Mouse (Mus musculus): Measurements from ENCODE around the gene Naa16. TPM values are rescaled to one million over a fixed set of nuclear protein-coding genes. Genes with fewer than 3 reads are reported as not detected.

Naa16 gene
- polyA plus RNA-seq, 1 experiment = 12.1 TPM

DNA sequence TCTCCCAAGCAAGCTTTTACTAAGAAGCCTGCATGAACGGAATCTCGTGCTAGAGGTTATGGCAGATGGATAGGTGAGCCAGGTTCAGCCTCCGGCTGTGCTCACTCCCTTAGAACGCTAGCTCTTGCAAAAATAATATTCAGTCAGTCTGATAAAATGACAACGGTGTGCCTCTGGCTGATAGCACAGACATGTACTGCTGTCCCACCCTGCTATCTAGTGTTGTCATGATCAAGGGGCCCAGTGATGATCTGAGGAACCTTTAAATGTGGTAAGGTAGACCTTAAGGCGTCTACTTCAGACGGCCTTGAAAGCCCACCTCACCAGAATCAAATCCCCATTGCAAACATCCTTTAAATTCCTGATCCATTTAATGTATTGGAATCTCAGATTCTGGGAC is 94.4 kb downstream of the Naa16 start:
- Histone ChIP-seq H3K4me1 (ENCODE audit: control insufficient read depth, insufficient read depth, insufficient read length, low read length) (peaks cover 26% of the 10 kb centered on the region), H3K4me3 (ENCODE audit: insufficient read depth, low read depth, low read length) (peak overlapping the region; percentile 54), H3K27ac (replicated peaks; ENCODE audit: low read depth, low read length) (peak overlapping the region; percentile 71)

DNA sequence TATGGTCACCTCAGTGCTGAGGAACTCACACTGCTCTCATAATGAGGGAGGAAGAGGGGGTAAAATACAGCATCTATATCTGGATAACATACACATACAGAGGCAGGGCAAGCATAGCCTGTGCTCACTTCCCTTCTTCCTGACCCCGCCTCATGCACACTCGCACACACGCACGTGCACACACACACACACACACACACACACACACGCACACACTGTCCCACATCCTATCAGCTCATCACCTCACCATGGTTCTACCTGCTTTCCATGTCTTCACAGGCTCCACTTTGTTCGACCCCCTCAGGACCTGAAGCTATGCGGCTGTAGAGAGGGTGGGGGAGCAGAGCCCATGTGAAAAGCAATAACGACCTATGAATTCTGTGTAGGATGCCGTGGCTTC is 95.0 kb downstream of the Naa16 start:
- Histone ChIP-seq H3K27ac (replicated peaks; ENCODE audit: low read depth, low read length) (peak overlapping the region; percentile 71), H3K4me3 (ENCODE audit: insufficient read depth, low read depth, low read length) (peak overlapping the region; percentile 54), H3K4me1 (ENCODE audit: control insufficient read depth, insufficient read depth, insufficient read length, low read length) (peaks cover 32% of the 10 kb centered on the region)

- H3K27ac ChIP-seq (replicated peaks; ENCODE audit: low read depth, low read length) = peak overlapping the region; percentile 71
- H3K4me3 ChIP-seq (ENCODE audit: insufficient read depth, low read depth, low read length) = peak overlapping the region; percentile 54
Observed at GRCm38 (mm10) chr14:79294950-79295349, 95.6 kb downstream of the Naa16 start.

DNA sequence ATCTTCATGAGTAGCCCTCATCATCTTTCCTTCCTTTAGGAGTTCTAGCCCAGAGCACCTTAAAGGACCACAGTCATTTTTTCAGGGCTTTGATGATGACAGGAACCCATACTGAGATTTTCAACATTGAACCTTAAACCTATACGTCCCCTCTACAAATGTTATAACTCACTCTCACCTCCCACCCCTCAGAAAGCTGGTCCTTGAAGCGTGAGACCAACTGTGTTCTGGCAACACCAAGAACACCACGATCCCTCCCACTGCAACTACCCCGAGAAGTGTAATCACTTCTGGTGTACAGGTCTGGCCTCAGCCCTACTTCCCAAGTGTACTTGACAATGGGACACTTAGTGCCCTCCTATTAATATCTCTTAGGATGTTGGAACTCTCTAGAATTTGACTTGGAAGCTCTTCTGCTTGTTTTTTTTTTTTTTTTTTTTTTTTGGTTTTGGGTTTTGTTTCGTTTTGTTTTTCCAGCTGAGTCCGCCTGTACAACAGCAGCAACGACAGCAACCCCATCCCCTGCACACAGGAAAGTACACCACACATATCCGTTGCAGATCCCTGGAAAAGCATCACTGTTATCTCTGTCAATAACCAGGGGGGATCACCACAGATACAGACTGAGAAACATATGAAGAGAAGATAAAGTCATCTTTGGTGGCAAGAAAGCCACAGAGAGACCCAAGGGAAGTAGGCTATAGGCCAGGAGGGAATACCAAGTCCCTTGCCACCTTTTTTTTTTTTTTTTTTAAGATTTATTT is 96.3 kb downstream of the Naa16 start:
- H3K27ac ChIP-seq (replicated peaks; ENCODE audit: low read depth, low read length) = peak overlapping the region; percentile 81
- peak overlapping the region; percentile 8 for H3K4me3 ChIP-seq (ENCODE audit: insufficient read depth, low read depth, low read length)
- peaks cover 40% of the 10 kb centered on the region for H3K4me1 ChIP-seq (ENCODE audit: control insufficient read depth, insufficient read depth, insufficient read length, low read length)

More at GRCm38 (mm10) chr14:79294950-79295349, 95.6 kb downstream of the Naa16 start:
- H3K4me1 ChIP-seq (ENCODE audit: control insufficient read depth, insufficient read depth, insufficient read length, low read length) = peaks cover 38% of the 10 kb centered on the region

- H3K4me1 ChIP-seq (ENCODE audit: control insufficient read depth, insufficient read depth, insufficient read length, low read length) = peaks cover 40% of the 10 kb centered on the region
- H3K27ac ChIP-seq (replicated peaks; ENCODE audit: low read depth, low read length) = peak overlapping the region; percentile 84
- H3K4me3 ChIP-seq (ENCODE audit: insufficient read depth, low read depth, low read length) = peak overlapping the region; percentile 4; the same call in 1 of the 2 replicates
Observed at GRCm38 (mm10) chr14:79293119-79293780, 97.3 kb downstream of the Naa16 start.

GRCm38 (mm10) chr14:79291629-79292028 is 98.9 kb downstream of the Naa16 start:
- Histone ChIP-seq H3K4me1 (ENCODE audit: control insufficient read depth, insufficient read depth, insufficient read length, low read length) (peaks cover 40% of the 10 kb centered on the region), H3K4me3 (ENCODE audit: insufficient read depth, low read depth, low read length) (no peak overlapping the region), H3K27ac (replicated peaks; ENCODE audit: low read depth, low read length) (peak overlapping the region; percentile 84)

- peaks cover 40% of the 10 kb centered on the region for H3K4me1 ChIP-seq (ENCODE audit: control insufficient read depth, insufficient read depth, insufficient read length, low read length)
- H3K4me3 ChIP-seq (ENCODE audit: insufficient read depth, low read depth, low read length) = peak overlapping the region; percentile 2; the same call in 1 of the 2 replicates
- H3K27ac ChIP-seq (replicated peaks; ENCODE audit: low read depth, low read length) = peak overlapping the region; percentile 68
Observed at GRCm38 (mm10) chr14:79290683-79291425, 99.7 kb downstream of the Naa16 start.

- Histone ChIP-seq H3K4me1 (ENCODE audit: control insufficient read depth, insufficient read depth, insufficient read length, low read length) (peaks cover 30% of the 10 kb centered on the region), H3K27ac (replicated peaks; ENCODE audit: low read depth, low read length) (peak overlapping the region; percentile 68), H3K4me3 (ENCODE audit: insufficient read depth, low read depth, low read length) (no peak overlapping the region)
Observed at GRCm38 (mm10) chr14:79289909-79290308, 100.7 kb downstream of the Naa16 start.

- Histone ChIP-seq H3K27ac (replicated peaks; ENCODE audit: low read depth, low read length) (no peak overlapping the region), H3K4me3 (ENCODE audit: insufficient read depth, low read depth, low read length) (no peak overlapping the region), H3K4me1 (ENCODE audit: control insufficient read depth, insufficient read depth, insufficient read length, low read length) (peaks cover 28% of the 10 kb centered on the region)
Observed at GRCm38 (mm10) chr14:79288280-79288679, 102.3 kb downstream of the Naa16 start.

DNA sequence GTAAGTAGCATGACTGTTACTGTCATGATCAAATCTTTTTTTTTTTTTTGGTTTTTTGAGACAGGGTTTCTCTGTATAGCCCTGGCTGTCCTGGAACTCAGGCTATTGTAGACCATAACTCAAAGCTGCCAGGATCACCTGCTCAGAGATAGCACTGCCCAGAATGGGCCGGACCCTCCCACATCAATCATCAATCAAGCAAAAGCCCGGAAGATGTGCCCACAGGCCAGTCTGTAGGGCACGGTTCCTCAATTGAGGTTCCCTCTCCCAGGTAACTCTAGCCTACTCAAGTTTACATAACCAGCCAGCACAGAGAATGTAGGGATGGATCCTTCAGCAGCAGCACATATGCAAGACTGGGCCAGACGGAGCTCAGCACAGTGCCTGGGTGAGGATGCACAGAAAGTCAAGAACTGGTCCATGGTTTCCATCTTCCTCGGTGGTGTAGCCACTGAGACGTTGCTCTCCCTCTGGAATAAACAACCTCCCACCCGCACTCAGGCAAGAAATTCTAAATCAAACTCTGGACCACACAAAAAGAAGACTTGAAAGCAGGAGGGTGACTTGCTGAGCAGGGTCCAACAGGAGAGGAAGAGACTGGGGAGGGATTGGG is 103.2 kb downstream of the Naa16 start:
- Histone ChIP-seq H3K4me3 (ENCODE audit: insufficient read depth, low read depth, low read length) (no peak overlapping the region), H3K27ac (replicated peaks; ENCODE audit: low read depth, low read length) (peak overlapping the region; percentile 46), H3K4me1 (ENCODE audit: control insufficient read depth, insufficient read depth, insufficient read length, low read length) (peaks cover 21% of the 10 kb centered on the region)

- no peak overlapping the region for H3K4me3 ChIP-seq (ENCODE audit: insufficient read depth, low read depth, low read length)
- H3K27ac ChIP-seq (replicated peaks; ENCODE audit: low read depth, low read length) = peak overlapping the region; percentile 37
- H3K4me1 ChIP-seq (ENCODE audit: control insufficient read depth, insufficient read depth, insufficient read length, low read length) = peaks cover 8% of the 10 kb centered on the region
Observed at GRCm38 (mm10) chr14:79285549-79285948, 105.0 kb downstream of the Naa16 start.

GRCm38 (mm10) chr14:79284616-79285015 is 106.0 kb downstream of the Naa16 start:
- H3K4me1 ChIP-seq (ENCODE audit: control insufficient read depth, insufficient read depth, insufficient read length, low read length) = peaks cover 2% of the 10 kb centered on the region; the same call in 1 of the 2 replicates
- no peak overlapping the region for H3K4me3 ChIP-seq (ENCODE audit: insufficient read depth, low read depth, low read length)
- H3K27ac ChIP-seq (replicated peaks; ENCODE audit: low read depth, low read length) = 0 out of 2 replicates have a peak overlapping the region, but pooled peaks have one; percentile 16

- Histone ChIP-seq H3K4me3 (ENCODE audit: insufficient read depth, low read depth, low read length) (no peak overlapping the region), H3K4me1 (ENCODE audit: control insufficient read depth, insufficient read depth, insufficient read length, low read length) (peaks cover 8% of the 10 kb centered on the region), H3K27ac (replicated peaks; ENCODE audit: low read depth, low read length) (0 out of 2 replicates have a peak overlapping the region, but pooled peaks have one; percentile 2)
Observed at GRCm38 (mm10) chr14:79283952-79284351, 106.6 kb downstream of the Naa16 start.

DNA sequence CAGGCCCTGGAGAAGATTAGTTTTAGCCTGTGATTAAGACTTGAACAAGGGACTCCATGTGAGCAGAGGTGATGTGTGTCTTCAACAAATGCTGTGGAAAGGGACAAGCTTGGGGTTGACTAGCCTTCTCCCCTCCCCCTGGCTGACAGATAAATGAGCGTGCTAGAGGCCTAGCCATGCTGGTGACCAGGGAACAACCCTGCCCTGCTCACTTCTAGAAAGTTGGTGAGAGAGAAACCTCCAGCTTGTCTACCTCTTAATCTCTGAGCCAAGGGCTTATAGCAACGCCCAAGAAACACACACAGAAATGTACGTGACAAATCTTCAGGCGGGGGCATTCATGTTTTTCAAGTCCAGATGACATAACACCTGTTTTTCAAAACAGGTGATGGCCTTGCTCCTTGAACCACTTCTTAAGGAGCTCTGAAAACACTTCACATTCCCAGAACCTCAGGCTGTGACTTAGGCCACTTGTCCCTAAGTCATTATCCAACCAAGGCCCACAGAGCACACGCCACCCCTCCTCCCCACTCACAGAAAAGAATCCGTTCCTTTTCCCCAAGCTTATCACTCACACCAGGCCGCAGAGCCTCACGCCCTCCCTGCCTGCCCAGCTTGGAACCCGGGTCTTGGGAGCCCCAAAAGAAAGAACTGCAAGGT is 108.6 kb downstream of the Naa16 start:
- Histone ChIP-seq H3K4me1 (ENCODE audit: control insufficient read depth, insufficient read depth, insufficient read length, low read length) (peaks cover 25% of the 10 kb centered on the region), H3K4me3 (ENCODE audit: insufficient read depth, low read depth, low read length) (no peak overlapping the region), H3K27ac (replicated peaks; ENCODE audit: low read depth, low read length) (peak overlapping the region; percentile 48)

Measured in brown adipose tissue, adult 24 weeks (tissue).